Mouse (Mus musculus) embryo, embryonic 11.5 days (tissue): ENCODE results near the gene Cradd.

Experiments
- DNase-seq: peaks from one replicate; pipeline ENCODE4 v3.0.0-alpha.2; 2012; ENCODE audit warnings: low read depth, low spot score

Gene Cradd

GRCm38 (mm10) chr10:95323393-95324277 lies at the start of gene Cradd:
Gene Cradd, minus strand, starts transcription at chr10:95324133.
- DNase-seq: peak; percentile 89

GRCm38 (mm10) chr10:95373340-95373739 lies 49.4 kb upstream of the Cradd start:
- no peak for DNase-seq

- DNase-seq: no peak
These were observed 48.0 kb upstream of the Cradd start for GRCm38 (mm10) chr10:95371942-95372341.

- DNase-seq: no peak
These were observed 45.3 kb upstream of the Cradd start for GRCm38 (mm10) chr10:95369190-95369589.

- DNase-seq: no peak
These were observed 44.2 kb upstream of the Cradd start for GRCm38 (mm10) chr10:95368151-95368550.

GRCm38 (mm10) chr10:95367661-95368089 lies 43.7 kb upstream of the Cradd start:
- DNase-seq: no peak

- DNase-seq: no peak
These were observed 43.3 kb upstream of the Cradd start for GRCm38 (mm10) chr10:95367241-95367640.

- DNase-seq: no peak
These were observed 38.4 kb upstream of the Cradd start for GRCm38 (mm10) chr10:95362326-95362725.

GRCm38 (mm10) chr10:95361260-95361841 lies 37.4 kb upstream of the Cradd start:
- DNase-seq: no peak

GRCm38 (mm10) chr10:95360048-95360447 lies 36.1 kb upstream of the Cradd start:
- DNase-seq: no peak

GRCm38 (mm10) chr10:95357721-95358120 lies 33.8 kb upstream of the Cradd start:
- DNase-seq: no peak

GRCm38 (mm10) chr10:95356711-95357110 lies 32.8 kb upstream of the Cradd start:
- DNase-seq: no peak

- no peak for DNase-seq
These were observed 31.8 kb upstream of the Cradd start for GRCm38 (mm10) chr10:95355678-95356268.

- DNase-seq: no peak
These were observed 30.7 kb upstream of the Cradd start for GRCm38 (mm10) chr10:95354673-95355072.

- no peak for DNase-seq
These were observed 30.1 kb upstream of the Cradd start for GRCm38 (mm10) chr10:95354047-95354446.

GRCm38 (mm10) chr10:95348457-95348856 lies 24.5 kb upstream of the Cradd start:
- DNase-seq: no peak

GRCm38 (mm10) chr10:95347776-95348175 lies 23.8 kb upstream of the Cradd start:
- DNase-seq: no peak

- no peak for DNase-seq
These were observed 19.1 kb upstream of the Cradd start for GRCm38 (mm10) chr10:95342833-95343590.

- no peak for DNase-seq
These were observed 16.7 kb upstream of the Cradd start for GRCm38 (mm10) chr10:95340676-95341075.

GRCm38 (mm10) chr10:95337589-95337988 lies 13.7 kb upstream of the Cradd start:
- DNase-seq: no peak

GRCm38 (mm10) chr10:95336781-95337544 lies 13.0 kb upstream of the Cradd start:
- no peak for DNase-seq
